Mouse (Mus musculus): ENCODE data around the gene Kifc5b. TPM values are rescaled to one million over a fixed set of nuclear protein-coding genes. Genes with fewer than 3 reads are reported as not detected.
A peak's percentile ranks its signal among the peaks of the same experiment; 100 is the strongest.

The Kifc5b gene
- polyA plus RNA-seq, 1 experiment: 15.4 TPM

GRCm38 (mm10) chr17:26874542-26874941 is 42.3 kb upstream of the Kifc5b start:
- TF ChIP-seq POLR2A (IDR thresholded peaks at IDR 0.05; ENCODE audit: insufficient read length, low read depth): no peak
- TF ChIP-seq MAX (IDR thresholded peaks at IDR 0.05; ENCODE audit: low read depth): no peak
- TF ChIP-seq MYOD1 (IDR thresholded peaks at IDR 0.05; ENCODE audit: control insufficient read depth in 1 of 3, insufficient read length in 2 of 3, low read depth in 2 of 3): peak; percentile 23 to 87 (median 28)
- TF ChIP-seq REST (IDR thresholded peaks at IDR 0.05; ENCODE audit: insufficient read depth, insufficient read length): no peak
- TF ChIP-seq USF1 (IDR thresholded peaks at IDR 0.05; ENCODE audit: low read depth): no peak
- peak; percentile 5 to 36 (median 22) for TF ChIP-seq MYOG (IDR thresholded peaks at IDR 0.05; ENCODE audit: control insufficient read depth in 1 of 3, insufficient read depth in 1 of 3, insufficient read length in 2 of 3, low read depth in 2 of 3)
- Histone ChIP-seq H3K4me2 (ENCODE audit: low read depth) (no peak overlapping the region), H3K4me3 (no peak overlapping the region), H3K27me3 (ENCODE audit: control insufficient read depth, insufficient read depth, insufficient read length) (no peaks in the 10 kb centered on the region), H3ac (ENCODE audit: control insufficient read depth, insufficient read length) (no peak overlapping the region), H3K79me2 (ENCODE audit: control insufficient read depth, insufficient read depth) (no peaks in the 10 kb centered on the region), H3K36me3 (ENCODE audit: control insufficient read depth, insufficient read depth) (no peaks in the 10 kb centered on the region)

GRCm38 (mm10) chr17:26877927-26878326 is 39.0 kb upstream of the Kifc5b start:
- H3ac ChIP-seq (ENCODE audit: control insufficient read depth, insufficient read length): no peak overlapping the region
- TF ChIP-seq MAX (IDR thresholded peaks at IDR 0.05; ENCODE audit: low read depth): no peak
- no peak for TF ChIP-seq REST (IDR thresholded peaks at IDR 0.05; ENCODE audit: insufficient read depth, insufficient read length)
- no peak for TF ChIP-seq MYOD1 (IDR thresholded peaks at IDR 0.05; ENCODE audit: control insufficient read depth in 1 of 3, insufficient read length in 2 of 3, low read depth in 2 of 3)
- no peak for TF ChIP-seq MYOG (IDR thresholded peaks at IDR 0.05; ENCODE audit: control insufficient read depth in 1 of 3, insufficient read depth in 1 of 3, insufficient read length in 2 of 3, low read depth in 2 of 3)
- TF ChIP-seq E2F4 (IDR thresholded peaks at IDR 0.05; ENCODE audit: insufficient read depth): no peak
- no peak for TF ChIP-seq CEBPB (IDR thresholded peaks at IDR 0.05; ENCODE audit: insufficient read depth, poor library complexity, severe bottlenecking)
- no peak for TF ChIP-seq USF1 (IDR thresholded peaks at IDR 0.05; ENCODE audit: low read depth)
- no peak for TF ChIP-seq TCF3 (IDR thresholded peaks at IDR 0.05; ENCODE audit: insufficient read length, low read depth)
- TF ChIP-seq POLR2A (IDR thresholded peaks at IDR 0.05; ENCODE audit: insufficient read length, low read depth): no peak
- TF ChIP-seq POLR2AphosphoS2 (IDR thresholded peaks at IDR 0.05; ENCODE audit: insufficient read length, low read depth): no peak
- H3K36me3 ChIP-seq (ENCODE audit: control insufficient read depth, insufficient read depth): no peaks in the 10 kb centered on the region
- H3K27me3 ChIP-seq (ENCODE audit: control insufficient read depth, insufficient read depth, insufficient read length): no peaks in the 10 kb centered on the region
- no peak overlapping the region for H3K4me3 ChIP-seq
- no peak overlapping the region for H3K4me2 ChIP-seq (ENCODE audit: low read depth)
- H3K79me2 ChIP-seq (ENCODE audit: control insufficient read depth, insufficient read depth): no peaks in the 10 kb centered on the region

- Histone ChIP-seq H3K4me3 (no peak overlapping the region), H3ac (ENCODE audit: control insufficient read depth, insufficient read length) (no peak overlapping the region), H3K27me3 (ENCODE audit: control insufficient read depth, insufficient read depth, insufficient read length) (no peaks in the 10 kb centered on the region), H3K36me3 (ENCODE audit: control insufficient read depth, insufficient read depth) (no peaks in the 10 kb centered on the region), H3K4me2 (ENCODE audit: low read depth) (no peak overlapping the region), H3K79me2 (ENCODE audit: control insufficient read depth, insufficient read depth) (no peaks in the 10 kb centered on the region)
- TF ChIP-seq MYOG (IDR thresholded peaks at IDR 0.05; ENCODE audit: control insufficient read depth in 1 of 3, insufficient read depth in 1 of 3, insufficient read length in 2 of 3, low read depth in 2 of 3) (no peak), POLR2AphosphoS2 (IDR thresholded peaks at IDR 0.05; ENCODE audit: insufficient read length, low read depth) (no peak), CEBPB (IDR thresholded peaks at IDR 0.05; ENCODE audit: insufficient read depth, poor library complexity, severe bottlenecking) (no peak), TCF12 (IDR thresholded peaks at IDR 0.05; ENCODE audit: insufficient read depth, poor library complexity, severe bottlenecking) (no peak), USF1 (IDR thresholded peaks at IDR 0.05; ENCODE audit: low read depth) (no peak), REST (IDR thresholded peaks at IDR 0.05; ENCODE audit: insufficient read depth, insufficient read length) (no peak), TCF3 (IDR thresholded peaks at IDR 0.05; ENCODE audit: insufficient read length, low read depth) (no peak), SRF (IDR thresholded peaks at IDR 0.05; ENCODE audit: control insufficient read depth, insufficient read length, low read depth) (no peak), MAX (IDR thresholded peaks at IDR 0.05; ENCODE audit: low read depth) (no peak), POLR2A (IDR thresholded peaks at IDR 0.05; ENCODE audit: insufficient read length, low read depth) (no peak), MYOD1 (IDR thresholded peaks at IDR 0.05; ENCODE audit: control insufficient read depth in 1 of 3, insufficient read length in 2 of 3, low read depth in 2 of 3) (no peak), E2F4 (IDR thresholded peaks at IDR 0.05; ENCODE audit: insufficient read depth) (no peak)
Observed at GRCm38 (mm10) chr17:26879235-26879634, 37.7 kb upstream of the Kifc5b start.

GRCm38 (mm10) chr17:26882706-26883105 is 34.2 kb upstream of the Kifc5b start:
- H3K27me3 ChIP-seq (ENCODE audit: control insufficient read depth, insufficient read depth, insufficient read length): no peaks in the 10 kb centered on the region
- H3K4me2 ChIP-seq (ENCODE audit: low read depth): no peak overlapping the region
- no peaks in the 10 kb centered on the region for H3K36me3 ChIP-seq (ENCODE audit: control insufficient read depth, insufficient read depth)
- no peak overlapping the region for H3ac ChIP-seq (ENCODE audit: control insufficient read depth, insufficient read length)
- no peaks in the 10 kb centered on the region for H3K79me2 ChIP-seq (ENCODE audit: control insufficient read depth, insufficient read depth)
- TF ChIP-seq USF1 (IDR thresholded peaks at IDR 0.05; ENCODE audit: low read depth): no peak
- no peak for TF ChIP-seq REST (IDR thresholded peaks at IDR 0.05; ENCODE audit: insufficient read depth, insufficient read length)
- TF ChIP-seq TCF3 (IDR thresholded peaks at IDR 0.05; ENCODE audit: insufficient read length, low read depth): no peak
- TF ChIP-seq MAX (IDR thresholded peaks at IDR 0.05; ENCODE audit: low read depth): no peak
- no peak for TF ChIP-seq SRF (IDR thresholded peaks at IDR 0.05; ENCODE audit: control insufficient read depth, insufficient read length, low read depth)
- no peak for TF ChIP-seq MYOG (IDR thresholded peaks at IDR 0.05; ENCODE audit: control insufficient read depth in 1 of 3, insufficient read depth in 1 of 3, insufficient read length in 2 of 3, low read depth in 2 of 3)
- no peak for TF ChIP-seq POLR2A (IDR thresholded peaks at IDR 0.05; ENCODE audit: insufficient read length, low read depth)
- TF ChIP-seq MYOD1 (IDR thresholded peaks at IDR 0.05; ENCODE audit: control insufficient read depth in 1 of 3, insufficient read length in 2 of 3, low read depth in 2 of 3): no peak
- no peak for TF ChIP-seq E2F4 (IDR thresholded peaks at IDR 0.05; ENCODE audit: insufficient read depth)
- no peak for TF ChIP-seq CEBPB (IDR thresholded peaks at IDR 0.05; ENCODE audit: insufficient read depth, poor library complexity, severe bottlenecking)
- TF ChIP-seq TCF12 (IDR thresholded peaks at IDR 0.05; ENCODE audit: insufficient read depth, poor library complexity, severe bottlenecking): no peak
- no peak overlapping the region for H3K4me3 ChIP-seq

- H3ac ChIP-seq (ENCODE audit: control insufficient read depth, insufficient read length): no peak overlapping the region
- no peak overlapping the region for H3K4me2 ChIP-seq (ENCODE audit: low read depth)
- no peaks in the 10 kb centered on the region for H3K36me3 ChIP-seq (ENCODE audit: control insufficient read depth, insufficient read depth)
- TF ChIP-seq TCF3 (IDR thresholded peaks at IDR 0.05; ENCODE audit: insufficient read length, low read depth): no peak
- TF ChIP-seq USF1 (IDR thresholded peaks at IDR 0.05; ENCODE audit: low read depth): no peak
- TF ChIP-seq POLR2A (IDR thresholded peaks at IDR 0.05; ENCODE audit: insufficient read length, low read depth): no peak
- TF ChIP-seq MAX (IDR thresholded peaks at IDR 0.05; ENCODE audit: low read depth): no peak
- TF ChIP-seq MYOG (IDR thresholded peaks at IDR 0.05; ENCODE audit: control insufficient read depth in 1 of 3, insufficient read depth in 1 of 3, insufficient read length in 2 of 3, low read depth in 2 of 3): no peak
- TF ChIP-seq E2F4 (IDR thresholded peaks at IDR 0.05; ENCODE audit: insufficient read depth): no peak
- no peak for TF ChIP-seq SRF (IDR thresholded peaks at IDR 0.05; ENCODE audit: control insufficient read depth, insufficient read length, low read depth)
- no peak for TF ChIP-seq CEBPB (IDR thresholded peaks at IDR 0.05; ENCODE audit: insufficient read depth, poor library complexity, severe bottlenecking)
- TF ChIP-seq MYOD1 (IDR thresholded peaks at IDR 0.05; ENCODE audit: control insufficient read depth in 1 of 3, insufficient read length in 2 of 3, low read depth in 2 of 3): no peak
- TF ChIP-seq TCF12 (IDR thresholded peaks at IDR 0.05; ENCODE audit: insufficient read depth, poor library complexity, severe bottlenecking): no peak
- no peak for TF ChIP-seq REST (IDR thresholded peaks at IDR 0.05; ENCODE audit: insufficient read depth, insufficient read length)
- no peak for TF ChIP-seq POLR2AphosphoS2 (IDR thresholded peaks at IDR 0.05; ENCODE audit: insufficient read length, low read depth)
- H3K79me2 ChIP-seq (ENCODE audit: control insufficient read depth, insufficient read depth): no peaks in the 10 kb centered on the region
- no peak overlapping the region for H3K4me3 ChIP-seq
- no peaks in the 10 kb centered on the region for H3K27me3 ChIP-seq (ENCODE audit: control insufficient read depth, insufficient read depth, insufficient read length)
Observed at GRCm38 (mm10) chr17:26883585-26883984, 33.3 kb upstream of the Kifc5b start.
